Mouse (Mus musculus) embryo, embryonic 10 days (tissue): ENCODE results near the gene Sbf1.

ENCODE experiments used
- DNase-seq: peaks from one replicate; pipeline ENCODE4 v3.0.0-alpha.2; 2015; ENCODE audit warnings: low spot score

Gene Sbf1

DNA sequence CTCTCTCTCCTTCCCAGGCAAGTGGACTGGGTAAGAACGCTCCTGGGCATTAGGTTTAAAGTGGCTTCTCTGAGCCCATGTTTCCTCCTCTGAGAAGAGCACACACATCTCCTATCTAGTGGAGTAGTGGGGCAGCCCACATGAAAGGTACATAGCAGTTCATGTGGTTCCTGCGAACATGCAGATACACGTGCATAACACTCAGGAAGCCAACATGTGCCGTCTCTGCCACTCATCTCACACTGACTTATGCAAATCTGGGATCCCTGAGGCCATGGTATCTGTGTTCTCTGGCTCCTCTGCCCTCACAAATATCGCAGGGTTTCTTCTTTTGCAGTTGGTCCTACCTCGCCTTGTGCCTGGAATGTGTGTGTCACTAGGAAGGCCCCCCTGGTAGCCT is 32.6 kb downstream of the Sbf1 start:
- no peak for DNase-seq

DNA sequence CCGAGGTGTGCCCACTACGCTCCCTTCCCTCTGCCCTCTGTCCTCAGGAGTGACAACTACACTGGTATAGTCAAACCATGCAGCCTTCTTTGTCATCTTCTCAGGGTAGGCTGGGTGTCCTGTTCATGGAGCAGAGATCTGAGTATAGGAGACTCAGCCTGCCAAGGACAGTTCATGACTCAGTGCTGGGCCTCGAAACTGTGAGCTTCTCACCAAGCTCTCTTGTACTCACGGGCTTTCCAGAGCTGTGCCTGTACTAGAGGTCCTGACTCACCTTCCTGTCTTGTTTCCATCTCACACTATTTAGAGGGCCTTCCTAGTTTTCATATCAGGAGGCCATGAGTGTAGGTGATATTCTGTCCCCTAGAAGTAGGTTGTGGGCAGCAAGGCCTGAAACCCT is 37.7 kb downstream of the Sbf1 start:
- no peak for DNase-seq

DNA sequence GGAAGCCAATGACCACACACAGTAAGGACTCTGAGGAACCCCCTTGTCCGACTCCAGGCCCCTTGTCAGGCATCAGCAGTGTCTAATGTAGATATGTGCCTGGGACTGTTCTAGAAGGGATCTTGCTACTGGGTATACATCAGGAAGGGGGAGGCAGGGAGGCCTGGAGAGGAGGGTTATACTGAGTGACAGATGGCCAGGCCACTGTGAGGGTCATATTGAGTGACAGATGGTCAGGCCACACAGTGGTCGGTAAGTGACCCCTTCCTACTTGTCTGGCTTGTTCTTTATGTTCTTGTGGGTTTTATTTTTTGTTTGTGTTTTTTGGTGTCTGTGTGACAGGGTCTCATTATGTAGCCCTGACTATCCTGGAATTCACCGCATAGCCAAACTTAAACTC is 39.6 kb downstream of the Sbf1 start:
- no peak for DNase-seq

- no peak for DNase-seq
Measured at GRCm38 (mm10) chr15:89264485-89264884, 50.6 kb downstream of the Sbf1 start.

- no peak for DNase-seq
Measured at GRCm38 (mm10) chr15:89258997-89259396, 56.1 kb downstream of the Sbf1 start.

DNA sequence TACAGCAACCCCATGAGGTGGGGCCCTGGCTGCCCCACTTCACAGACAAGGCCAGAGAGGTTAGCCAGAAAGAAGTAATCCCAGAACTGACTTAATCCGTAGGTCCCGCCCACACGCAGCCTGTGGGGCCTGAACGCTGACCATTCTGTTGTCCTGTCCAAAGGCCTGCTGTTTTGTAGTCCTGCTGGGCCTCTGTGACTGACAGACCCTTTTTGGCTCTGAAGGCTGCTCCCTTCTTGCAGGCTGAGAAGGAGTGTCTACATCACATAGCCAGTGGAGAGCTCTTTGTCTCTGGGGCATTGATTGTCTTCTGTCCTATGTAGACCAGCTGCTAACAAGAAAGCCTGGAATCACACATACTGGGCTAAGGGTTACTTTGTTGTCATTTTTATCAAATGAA is 59.8 kb downstream of the Sbf1 start:
- DNase-seq: peak; percentile 65

DNA sequence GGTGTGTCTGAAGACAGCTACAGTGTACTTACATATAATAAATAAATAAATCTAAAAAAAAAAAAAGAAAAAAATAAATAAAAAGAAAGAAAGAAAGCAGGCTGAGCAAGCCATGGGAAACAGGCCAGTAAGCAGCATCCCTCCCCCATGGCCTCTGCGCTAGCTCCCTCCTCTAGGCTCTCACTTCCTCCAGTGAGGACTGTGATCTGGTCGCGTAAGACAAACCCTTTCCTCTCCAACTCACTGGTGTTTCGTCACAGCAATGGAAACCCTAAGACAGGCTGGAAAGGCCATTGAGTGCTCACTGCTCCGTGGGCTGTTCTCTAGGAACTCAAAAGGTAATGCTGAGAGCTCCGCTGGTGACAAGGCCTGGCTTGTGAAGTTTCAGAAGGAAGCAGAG is 66.0 kb downstream of the Sbf1 start:
- DNase-seq: no peak

DNA sequence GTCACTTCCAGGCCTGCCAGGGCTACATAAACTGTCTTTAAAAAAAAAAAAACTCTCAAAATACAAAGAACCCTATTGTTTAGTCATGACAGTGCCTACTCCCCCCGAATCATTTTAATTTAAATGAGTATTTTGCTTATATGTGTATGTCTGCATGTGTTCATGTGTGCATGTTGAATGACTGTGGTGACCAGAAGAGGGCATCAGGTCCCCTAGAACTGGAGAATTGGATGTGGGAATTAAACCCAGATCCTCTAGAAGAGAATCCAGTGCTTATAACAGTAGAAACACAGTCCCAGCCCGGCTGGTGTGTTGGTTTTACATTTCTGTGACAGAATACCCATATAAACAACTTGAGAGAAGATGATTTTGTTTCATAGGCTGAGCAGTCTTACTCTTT is 74.1 kb downstream of the Sbf1 start:
- DNase-seq: peak; percentile 18

DNA sequence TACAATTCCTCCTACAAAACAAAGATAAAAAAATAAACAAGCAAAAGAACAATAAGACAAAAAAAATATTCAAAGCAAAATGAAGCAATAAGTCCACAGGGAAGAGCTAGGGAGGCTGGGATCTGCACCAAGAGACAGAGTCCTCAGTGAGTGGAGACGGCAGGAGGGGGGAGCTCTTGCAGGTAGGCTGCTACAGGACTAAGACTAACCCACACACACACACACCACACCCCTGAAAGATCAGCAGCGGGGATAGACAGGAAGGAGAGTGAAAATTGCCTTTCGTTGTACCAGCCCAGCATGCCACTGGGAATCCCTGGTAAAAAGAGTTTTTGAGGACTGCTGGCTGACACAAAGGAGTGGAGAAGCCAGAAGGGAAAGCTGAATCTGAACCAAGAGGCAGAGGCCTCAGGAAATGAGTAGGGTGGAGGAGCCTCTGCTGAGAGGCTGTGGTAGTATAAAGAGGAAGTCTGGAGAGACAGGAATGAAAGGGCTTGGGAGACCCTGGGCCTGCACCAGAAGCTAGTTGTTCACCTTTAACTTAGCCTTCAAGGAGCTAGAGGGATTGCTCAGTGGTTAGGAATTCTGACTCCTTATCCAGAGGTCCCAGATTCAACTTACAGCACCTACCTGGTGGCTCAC is 75.2 kb downstream of the Sbf1 start:
- DNase-seq: no peak
